Mouse (Mus musculus): Measurements from ENCODE around the gene Gm17604. TPM values are rescaled to one million over a fixed set of nuclear protein-coding genes. Genes with fewer than 3 reads are reported as not detected.
A peak's percentile ranks its signal among the peaks of the same experiment; 100 is the strongest.

Gm17604 gene
- not detected in 2 replicates for polyA plus RNA-seq (2015; fragmentation: Nextera tagmentation; extraction: Ambion mirVana)

DNA sequence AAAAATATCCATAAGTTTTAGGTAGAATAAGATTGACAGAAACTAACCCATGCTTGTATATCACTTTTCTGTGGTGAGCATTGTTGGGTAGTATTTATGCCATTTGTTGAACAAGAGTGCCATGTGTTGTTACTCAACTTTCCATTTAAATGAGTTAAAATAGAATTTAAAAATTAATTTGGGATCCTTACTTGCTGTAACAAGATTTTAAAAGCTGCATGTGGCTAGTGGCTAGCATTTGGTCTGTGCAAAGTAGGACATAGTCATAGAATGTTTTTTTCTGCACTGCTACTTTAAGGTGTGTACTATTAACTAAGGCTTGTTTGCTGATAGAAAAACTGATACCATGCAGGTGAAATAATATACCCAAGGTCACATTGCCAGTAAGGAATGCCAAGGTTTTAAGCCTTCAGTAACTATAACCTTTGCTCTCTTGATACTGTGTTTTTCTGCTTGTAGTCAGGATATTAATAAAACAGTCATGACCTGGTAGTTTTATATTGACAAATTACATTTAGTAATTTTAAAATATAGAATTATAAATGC, at the start of gene Gm17604:
Gene Gm17604, minus strand, starts transcription at position 51 of the 546 bp plus-strand sequence.
- no peak for TF ChIP-seq CTCF (IDR thresholded peaks at IDR 0.05; ENCODE audit: low read depth)
- TF ChIP-seq EP300 (optimal IDR thresholded peaks at IDR 0.05), result no peak
- ATAC-seq (ENCODE audit: low FRiP score, low TSS enrichment), result peak; percentile 60; the same call in 1 of the 2 replicates
- H3K27ac ChIP-seq (replicated peaks), result no peak within 1 kb of the TSS
- H3K27me3 ChIP-seq (ENCODE audit: control insufficient read depth, insufficient read depth, low read length), result no peaks in the 10 kb centered on the region
- no peaks in the 10 kb centered on the region for H3K4me1 ChIP-seq (replicated peaks; ENCODE audit: control insufficient read depth, insufficient read depth)
- no peak for DNase-seq (ENCODE audit: low spot score)
- H3K4me2 ChIP-seq (replicated peaks; ENCODE audit: low read depth), result no peak within 1 kb of the TSS
- no peaks in the 10 kb centered on the region for H3K36me3 ChIP-seq (ENCODE audit: control insufficient read depth, insufficient read depth, low read length)
- no peaks in the 10 kb centered on the region for H3K9me3 ChIP-seq (ENCODE audit: control insufficient read depth, low read length)
- H3K9ac ChIP-seq (ENCODE audit: low read length), result no peak within 1 kb of the TSS
- H3K4me3 ChIP-seq (ENCODE audit: low read depth, low read length), result no peak within 1 kb of the TSS

DNA sequence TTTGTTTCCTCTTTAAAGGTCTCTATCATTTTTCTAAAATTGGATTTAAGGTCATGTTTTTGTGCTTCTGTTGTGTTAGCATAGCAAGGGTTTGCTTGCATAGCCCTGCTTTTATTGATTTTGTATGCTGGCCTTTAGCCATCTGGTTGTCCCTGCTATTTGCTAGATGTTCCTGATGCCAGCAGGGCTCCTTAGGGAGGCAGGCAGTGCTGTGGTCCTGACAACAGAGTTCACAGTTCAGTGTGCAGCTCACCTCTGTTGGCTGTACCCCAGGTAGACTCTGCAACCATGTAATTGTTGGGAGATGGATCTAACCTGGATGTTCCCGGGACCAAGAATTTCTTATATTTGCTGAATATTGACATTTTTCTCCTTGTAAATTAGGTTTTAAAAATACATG, 45.3 kb upstream of the Gm17604 start:
- DNase-seq (ENCODE audit: low spot score), result no peak
- ATAC-seq (ENCODE audit: low FRiP score, low TSS enrichment), result no peak

DNA sequence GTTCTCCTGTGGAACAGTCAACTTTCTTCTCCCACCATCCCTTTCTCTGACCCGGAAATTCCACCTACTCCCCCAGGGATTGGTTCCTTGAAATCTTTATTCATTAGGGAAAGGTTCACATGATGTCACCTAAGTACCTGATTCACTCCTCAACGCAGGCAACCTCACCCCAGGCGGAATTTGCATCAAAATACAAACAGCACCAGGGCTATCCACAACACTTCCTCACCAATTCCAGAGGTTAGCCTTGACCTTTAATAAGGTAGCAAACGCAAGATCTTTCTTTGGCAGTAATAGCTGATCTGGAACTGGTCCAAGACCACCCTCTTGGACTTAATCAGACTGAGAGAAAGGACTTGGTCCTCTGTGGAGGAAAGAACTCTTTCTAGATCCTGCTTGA, 1.5 kb downstream of the Gm17604 start:
- Histone ChIP-seq H3K4me1 (replicated peaks; ENCODE audit: control insufficient read depth, insufficient read depth) (no peaks in the 10 kb centered on the region), H3K9me3 (ENCODE audit: control insufficient read depth, low read length) (no peaks in the 10 kb centered on the region)

More for the DNA sequence above, 45.3 kb upstream of the Gm17604 start:
- Histone ChIP-seq H3K27me3 (ENCODE audit: control insufficient read depth, insufficient read depth, low read length) (no peaks in the 10 kb centered on the region), H3K4me1 (replicated peaks; ENCODE audit: control insufficient read depth, insufficient read depth) (no peaks in the 10 kb centered on the region), H3K36me3 (ENCODE audit: control insufficient read depth, insufficient read depth, low read length) (no peaks in the 10 kb centered on the region), H3K9me3 (ENCODE audit: control insufficient read depth, low read length) (no peaks in the 10 kb centered on the region), H3K27ac (replicated peaks) (no peak overlapping the region), H3K9ac (ENCODE audit: low read length) (no peak overlapping the region), H3K4me3 (ENCODE audit: low read depth, low read length) (no peak overlapping the region), H3K4me2 (replicated peaks; ENCODE audit: low read depth) (no peak overlapping the region)
- TF ChIP-seq EP300 (optimal IDR thresholded peaks at IDR 0.05) (no peak), CTCF (IDR thresholded peaks at IDR 0.05; ENCODE audit: low read depth) (no peak)
- 66% methylated on average over 1 of the region's 1 CpGs for WGBS

DNA sequence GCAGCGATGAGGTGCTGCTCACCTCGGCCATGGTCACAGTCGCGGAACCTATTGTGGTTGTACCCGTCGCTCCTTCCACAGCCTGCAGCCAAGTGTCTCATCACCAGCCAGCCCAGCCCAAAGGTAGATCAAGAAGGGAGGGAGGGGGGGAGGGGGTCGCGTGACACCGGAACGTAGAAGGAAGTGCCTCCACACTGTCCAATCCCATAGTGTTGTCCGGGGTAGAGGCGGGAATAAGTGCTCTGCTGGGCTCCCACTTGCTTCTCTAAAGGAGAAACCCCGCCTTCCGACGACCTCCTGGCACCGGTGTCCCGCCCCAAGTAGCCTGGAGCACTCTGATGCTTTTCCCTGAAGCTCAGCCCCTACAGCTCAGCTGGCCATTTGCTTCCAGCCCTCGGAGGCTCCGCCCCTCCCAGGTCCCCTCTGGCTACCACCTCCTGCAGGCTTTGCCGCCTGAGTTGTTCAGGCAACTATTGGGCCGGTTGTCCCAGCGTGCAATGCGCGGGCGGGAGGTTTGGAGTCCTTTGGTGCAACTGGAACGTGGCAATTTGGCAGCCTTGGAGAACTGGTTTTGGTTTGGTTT, 24.3 kb downstream of the Gm17604 start, which contains the start of the genes Mospd2 and Fancb:
Gene Mospd2, minus strand, starts transcription at position 183 of the 583 bp plus-strand sequence.
Gene Fancb, plus strand, starts transcription at position 400 of the 583 bp plus-strand sequence.
- WGBS, result 14% methylated on average over 26 of the region's 26 CpGs
- DNase-seq (ENCODE audit: low spot score) (peak; percentile 90), ATAC-seq (ENCODE audit: low FRiP score, low TSS enrichment) (peak; percentile 100)
- Histone ChIP-seq H3K4me3 (ENCODE audit: low read depth, low read length) (peak within 1 kb of the TSS; percentile 52), H3K9ac (ENCODE audit: low read length) (peak within 1 kb of the TSS; percentile 59), H3K4me1 (replicated peaks; ENCODE audit: control insufficient read depth, insufficient read depth) (no peaks in the 10 kb centered on the region), H3K27me3 (ENCODE audit: control insufficient read depth, insufficient read depth, low read length) (no peaks in the 10 kb centered on the region), H3K9me3 (ENCODE audit: control insufficient read depth, low read length) (no peaks in the 10 kb centered on the region), H3K36me3 (ENCODE audit: control insufficient read depth, insufficient read depth, low read length) (no peaks in the 10 kb centered on the region), H3K27ac (replicated peaks) (peak within 1 kb of the TSS; percentile 67), H3K4me2 (replicated peaks; ENCODE audit: low read depth) (peak within 1 kb of the TSS; percentile 53)
- TF ChIP-seq EP300 (optimal IDR thresholded peaks at IDR 0.05), result no peak
- TF ChIP-seq CTCF (IDR thresholded peaks at IDR 0.05; ENCODE audit: low read depth), result peak; percentile 33; the same call in 1 of the 2 replicates

More for the DNA sequence above, 1.5 kb downstream of the Gm17604 start:
- WGBS, result 32% methylated on average over 4 of the region's 4 CpGs
- H3K27me3 ChIP-seq (ENCODE audit: control insufficient read depth, insufficient read depth, low read length), result no peaks in the 10 kb centered on the region
- TF ChIP-seq EP300 (optimal IDR thresholded peaks at IDR 0.05) (no peak), CTCF (IDR thresholded peaks at IDR 0.05; ENCODE audit: low read depth) (no peak)
- 0 out of 2 replicates have a peak, but pooled peaks have one; percentile 40 for ATAC-seq (ENCODE audit: low FRiP score, low TSS enrichment)
- no peak overlapping the region for H3K4me2 ChIP-seq (replicated peaks; ENCODE audit: low read depth)
- H3K27ac ChIP-seq (replicated peaks), result no peak overlapping the region
- no peak overlapping the region for H3K9ac ChIP-seq (ENCODE audit: low read length)
- no peaks in the 10 kb centered on the region for H3K36me3 ChIP-seq (ENCODE audit: control insufficient read depth, insufficient read depth, low read length)
- no peak overlapping the region for H3K4me3 ChIP-seq (ENCODE audit: low read depth, low read length)
- DNase-seq (ENCODE audit: low spot score), result no peak

DNA sequence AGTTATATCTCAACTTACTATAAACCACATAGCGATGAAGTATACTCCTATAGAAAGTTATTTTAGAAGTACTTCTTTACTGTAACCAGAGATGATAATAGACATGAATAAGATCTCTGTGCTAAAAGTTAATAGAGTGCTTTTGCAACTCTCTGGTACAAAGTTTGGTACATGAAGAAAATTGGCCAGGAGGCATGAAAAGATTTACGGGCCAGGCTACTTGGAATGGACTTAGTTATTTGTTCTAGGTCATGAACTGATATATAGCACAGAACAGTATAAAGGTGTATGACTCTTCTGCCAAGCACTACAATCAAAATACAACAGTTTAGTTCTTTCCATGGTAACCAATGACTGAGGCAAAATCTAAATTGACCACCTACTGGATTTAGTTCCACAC, 25.8 kb downstream of the Gm17604 start:
- H3K27me3 ChIP-seq (ENCODE audit: control insufficient read depth, insufficient read depth, low read length), result no peaks in the 10 kb centered on the region
- no peaks in the 10 kb centered on the region for H3K36me3 ChIP-seq (ENCODE audit: control insufficient read depth, insufficient read depth, low read length)
- H3K27ac ChIP-seq (replicated peaks), result no peak overlapping the region
- 85% methylated on average over 2 of the region's 2 CpGs for WGBS
- H3K9me3 ChIP-seq (ENCODE audit: control insufficient read depth, low read length), result no peaks in the 10 kb centered on the region
- TF ChIP-seq CTCF (IDR thresholded peaks at IDR 0.05; ENCODE audit: low read depth) (no peak), EP300 (optimal IDR thresholded peaks at IDR 0.05) (no peak)
- no peak for DNase-seq (ENCODE audit: low spot score)
- H3K4me1 ChIP-seq (replicated peaks; ENCODE audit: control insufficient read depth, insufficient read depth), result no peaks in the 10 kb centered on the region
- no peak overlapping the region for H3K9ac ChIP-seq (ENCODE audit: low read length)
- no peak for ATAC-seq (ENCODE audit: low FRiP score, low TSS enrichment)
- H3K4me2 ChIP-seq (replicated peaks; ENCODE audit: low read depth), result peak overlapping the region; percentile 53
- no peak overlapping the region for H3K4me3 ChIP-seq (ENCODE audit: low read depth, low read length)

DNA sequence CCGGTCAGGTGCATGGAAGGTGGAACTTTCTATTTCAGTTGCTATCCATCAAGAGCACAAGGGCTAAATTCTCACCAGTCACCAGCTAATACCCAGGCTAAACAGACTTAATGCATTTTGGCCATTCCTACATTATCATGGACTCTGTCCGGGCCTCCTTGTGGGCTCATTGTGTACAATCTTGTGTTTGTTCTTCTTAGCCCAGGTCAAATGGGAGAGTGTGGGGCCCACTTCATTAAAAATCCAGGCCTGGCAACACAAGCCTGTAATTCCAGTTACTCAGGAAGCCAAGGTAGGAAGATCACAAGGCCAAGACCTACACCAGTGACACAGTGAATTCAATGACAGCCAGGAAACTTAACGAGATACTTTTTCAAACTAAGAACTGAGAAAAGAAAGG, 33.4 kb downstream of the Gm17604 start:
- DNase-seq (ENCODE audit: low spot score) (peak; percentile 30), ATAC-seq (ENCODE audit: low FRiP score, low TSS enrichment) (peak; percentile 78)
- Histone ChIP-seq H3K9me3 (ENCODE audit: control insufficient read depth, low read length) (no peaks in the 10 kb centered on the region), H3K27me3 (ENCODE audit: control insufficient read depth, insufficient read depth, low read length) (no peaks in the 10 kb centered on the region), H3K9ac (ENCODE audit: low read length) (no peak overlapping the region), H3K4me1 (replicated peaks; ENCODE audit: control insufficient read depth, insufficient read depth) (no peaks in the 10 kb centered on the region), H3K36me3 (ENCODE audit: control insufficient read depth, insufficient read depth, low read length) (no peaks in the 10 kb centered on the region), H3K4me2 (replicated peaks; ENCODE audit: low read depth) (no peak overlapping the region), H3K4me3 (ENCODE audit: low read depth, low read length) (no peak overlapping the region), H3K27ac (replicated peaks) (peak overlapping the region; percentile 61)
- TF ChIP-seq EP300 (optimal IDR thresholded peaks at IDR 0.05), result no peak
- no peak for TF ChIP-seq CTCF (IDR thresholded peaks at IDR 0.05; ENCODE audit: low read depth)
- 51% methylated on average over 3 of the region's 3 CpGs for WGBS

Measured in stomach, postnatal 0 days (tissue).